8 mouse cellular contexts compared by ENCODE assay signal in the genomic region with DNA sequence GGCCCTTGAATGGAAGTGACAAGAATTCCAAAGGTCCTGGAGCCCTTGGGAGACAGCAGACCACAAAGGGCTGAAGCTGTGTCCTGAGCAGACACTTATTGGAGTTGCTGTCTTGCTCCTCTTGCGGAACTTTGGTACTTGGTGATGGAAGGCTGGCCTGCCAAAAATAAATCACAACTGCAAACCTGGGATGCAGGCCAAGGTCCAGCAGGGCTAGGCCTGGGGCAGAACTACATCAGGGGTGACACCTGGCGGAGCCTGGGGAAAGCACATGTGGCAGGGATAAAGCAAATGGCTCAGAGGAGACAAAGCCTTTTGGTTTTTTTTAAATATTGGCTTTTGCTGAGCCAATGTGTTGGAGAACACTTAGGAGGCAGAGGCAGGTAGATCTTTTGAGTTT. TPM values are rescaled to one million over a fixed set of nuclear protein-coding genes. Genes with fewer than 3 reads are reported as not detected.
DNase-seq lines count a peak whose midpoint lies in the region; ATAC-seq lines count a peak whose summit lies in the region.

No protein-coding gene starts in this region.

- H3K9me3 ChIP-seq in hindbrain, embryonic 16.5 days (ENCODE audit: control insufficient read depth, low read length), result no peaks in the 10 kb centered on the region

- intact Hi-C loops in left cerebral cortex, postnatal 14 days (cut with DNase I), result no loop called here

- no peak overlapping the region for H3K9ac ChIP-seq in hindbrain, embryonic 16.5 days (ENCODE audit: low read depth, low read length)

- peaks cover 22% of the 10 kb centered on the region for H3K36me3 ChIP-seq in hindbrain, embryonic 16.5 days (ENCODE audit: control insufficient read depth, insufficient read depth, low read length)

- no peak overlapping the region for H3K27ac ChIP-seq in hindbrain, embryonic 16.5 days (ENCODE audit: low read depth, low read length)

- peak; percentile 30 to 40 for DNase-seq in cerebellum, adult 18-20 months
- DNase-seq in cerebellum, adult 9-10 months, result no peak
- peak; percentile 92 for DNase-seq in adrenal gland, adult 2 months
- peak; percentile 54 for DNase-seq in fibroblast of lung, adult 2 months (ENCODE audit: low read depth)
- DNase-seq in left cerebral cortex, postnatal 14 days (ENCODE audit: low spot score in 2 of 2), result peak; percentile 44 to 49
- DNase-seq in ovary, adult 18-20 months (ENCODE audit: low spot score), result peak; percentile 50
- no peak for DNase-seq in thymus, postnatal 0 days (ENCODE audit: low spot score)

- ATAC-seq in hindbrain, embryonic 16.5 days, result peak; percentile 34; the same call in 1 of the 2 replicates

- H3K4me1 ChIP-seq in hindbrain, embryonic 16.5 days (ENCODE audit: control insufficient read depth, insufficient read depth, low read depth, low read length), result no peaks in the 10 kb centered on the region

- no peak overlapping the region for H3K4me2 ChIP-seq in hindbrain, embryonic 16.5 days (ENCODE audit: low read length)

- no peak overlapping the region for H3K4me3 ChIP-seq in hindbrain, embryonic 16.5 days (ENCODE audit: low read length)

- 49% methylated on average over 2 of the region's 2 CpGs for WGBS in hindbrain, embryonic 16.5 days

- H3K27me3 ChIP-seq in hindbrain, embryonic 16.5 days (replicated peaks; ENCODE audit: control insufficient read depth, insufficient read depth, low read length), result no peaks in the 10 kb centered on the region

RNA-seq across cellular contexts. Expression of a gene that starts 8.3 kb away (rescaled TPM):
- total RNA-seq in adrenal gland, adult 2 months (2021), result 1,000 to 10,000 TPM in 1 of 2 experiments, 100 to 1,000 TPM in 1; 641 to 1,175 TPM
- 3,805 and 4,399 TPM in 2 replicates for polyA plus RNA-seq in adrenal gland, adult 2 months (2012; rRNA removed)
- polyA plus RNA-seq in hindbrain, embryonic 16.5 days (2015; fragmentation: Nextera tagmentation; extraction: Ambion mirVana), result 679 and 729 TPM in 2 replicates
- total RNA-seq in left cerebral cortex, postnatal 14 days (2021), result 100 to 1,000 TPM; 413 to 428 TPM
- polyA plus RNA-seq in thymus, postnatal 0 days (2015; fragmentation: Nextera tagmentation; extraction: Ambion mirVana), result 906 and 1,002 TPM in 2 replicates

RNA-seq across cellular contexts. Expression of a gene that starts 16.6 kb away (rescaled TPM):
- 1 to 10 TPM; 2.1 to 2.3 TPM for total RNA-seq in adrenal gland, adult 2 months (2021)
- 1.1 and 2.2 TPM in 2 replicates for polyA plus RNA-seq in adrenal gland, adult 2 months (2012; rRNA removed)
- polyA plus RNA-seq in hindbrain, embryonic 16.5 days (2015; fragmentation: Nextera tagmentation; extraction: Ambion mirVana), result 14.0 and 14.1 TPM in 2 replicates
- total RNA-seq in left cerebral cortex, postnatal 14 days (2021), result 1 to 10 TPM; 4.0 to 4.4 TPM
- polyA plus RNA-seq in thymus, postnatal 0 days (2015; fragmentation: Nextera tagmentation; extraction: Ambion mirVana), result 1.9 and 2.6 TPM in 2 replicates

RNA-seq across cellular contexts. Expression of a gene that starts 19.4 kb away (rescaled TPM):
- 1 to 10 TPM; 1.4 to 3.9 TPM for total RNA-seq in adrenal gland, adult 2 months (2021)
- 1.2 and 2.6 TPM in 2 replicates for polyA plus RNA-seq in adrenal gland, adult 2 months (2012; rRNA removed)
- polyA plus RNA-seq in hindbrain, embryonic 16.5 days (2015; fragmentation: Nextera tagmentation; extraction: Ambion mirVana), result 1.0 and 1.2 TPM in 2 replicates
- total RNA-seq in left cerebral cortex, postnatal 14 days (2021), result 10 to 100 TPM; 10.5 to 10.9 TPM
- 0.08 and 0.14 TPM in 2 replicates for polyA plus RNA-seq in thymus, postnatal 0 days (2015; fragmentation: Nextera tagmentation; extraction: Ambion mirVana)

RNA-seq across cellular contexts. Expression of a gene that starts 29.4 kb away (rescaled TPM):
- total RNA-seq in adrenal gland, adult 2 months (2021), result 1 to 10 TPM; 2.8 to 4.4 TPM
- 17.3 and 23.6 TPM in 2 replicates for polyA plus RNA-seq in adrenal gland, adult 2 months (2012; rRNA removed)
- polyA plus RNA-seq in hindbrain, embryonic 16.5 days (2015; fragmentation: Nextera tagmentation; extraction: Ambion mirVana), result 4.5 and 4.7 TPM in 2 replicates
- 1 to 10 TPM; 1.8 to 3.4 TPM for total RNA-seq in left cerebral cortex, postnatal 14 days (2021)
- polyA plus RNA-seq in thymus, postnatal 0 days (2015; fragmentation: Nextera tagmentation; extraction: Ambion mirVana), result 2.2 TPM in 2 replicates

RNA-seq across cellular contexts. Expression of a gene that starts 32.2 kb away (rescaled TPM):
- total RNA-seq in adrenal gland, adult 2 months (2021), result 10 to 100 TPM; 35.4 to 43.2 TPM
- 18.8 and 19.9 TPM in 2 replicates for polyA plus RNA-seq in adrenal gland, adult 2 months (2012; rRNA removed)
- 31.3 and 31.7 TPM in 2 replicates for polyA plus RNA-seq in hindbrain, embryonic 16.5 days (2015; fragmentation: Nextera tagmentation; extraction: Ambion mirVana)
- 10 to 100 TPM; 19.0 to 24.0 TPM for total RNA-seq in left cerebral cortex, postnatal 14 days (2021)
- polyA plus RNA-seq in thymus, postnatal 0 days (2015; fragmentation: Nextera tagmentation; extraction: Ambion mirVana), result 30.1 and 33.5 TPM in 2 replicates

Comparison
In these comparisons a context has a peak if more than half of its experiments do, and no peak if none do; other contexts are left out.
1. DNase-seq: peak in cerebellum, adult 18-20 months (2 of 2), adrenal gland, adult 2 months (single experiment), fibroblast of lung, adult 2 months (single experiment), left cerebral cortex, postnatal 14 days (2 of 2) and ovary, adult 18-20 months (single experiment); none in cerebellum, adult 9-10 months (single experiment) and thymus, postnatal 0 days (single experiment).